Mouse (Mus musculus): ENCODE data around the gene Plekhs1. TPM values are rescaled to one million over a fixed set of nuclear protein-coding genes. Genes with fewer than 3 reads are reported as not detected.

Plekhs1 gene
- polyA plus RNA-seq, 1 experiment from 2014 or later, result not detected

Other genes starting within 250 kb of the Plekhs1 start
- gene Habp2, start 174.5 kb upstream of the Plekhs1 start, polyA plus RNA-seq (2014; fragmentation: Nextera tagmentation; extraction: Ambion mirVana), result 56.3 and 65.6 TPM in 2 replicates
- 0.09 and 0.14 TPM in 2 replicates for gene Nrap, start 71.6 kb upstream of the Plekhs1 start, polyA plus RNA-seq (2014; fragmentation: Nextera tagmentation; extraction: Ambion mirVana)
- 23.9 and 26.4 TPM in 2 replicates for gene Casp7, start 64.5 kb upstream of the Plekhs1 start, polyA plus RNA-seq (2014; fragmentation: Nextera tagmentation; extraction: Ambion mirVana)
- 25.7 and 29.2 TPM in 2 replicates for gene Dclre1a, start 86.6 kb downstream of the Plekhs1 start, polyA plus RNA-seq (2014; fragmentation: Nextera tagmentation; extraction: Ambion mirVana)
- 14.1 and 15.5 TPM in 2 replicates for gene Nhlrc2, start 86.6 kb downstream of the Plekhs1 start, polyA plus RNA-seq (2014; fragmentation: Nextera tagmentation; extraction: Ambion mirVana)